Mouse (Mus musculus) left cerebral cortex, adult 11 months (tissue): ENCODE measurements at regions not wholly inside any gene's neighbourhood (a gene's known extent, or its start where the extent isn't known, plus 50 kb on each side); places are given as distances from the start of the nearest gene placed in this dataset.

ENCODE experiments used
- DNase-seq: peaks from one replicate; pipeline ENCODE4 v3.0.0; 2022; ENCODE audit warnings: low spot score

DNA sequence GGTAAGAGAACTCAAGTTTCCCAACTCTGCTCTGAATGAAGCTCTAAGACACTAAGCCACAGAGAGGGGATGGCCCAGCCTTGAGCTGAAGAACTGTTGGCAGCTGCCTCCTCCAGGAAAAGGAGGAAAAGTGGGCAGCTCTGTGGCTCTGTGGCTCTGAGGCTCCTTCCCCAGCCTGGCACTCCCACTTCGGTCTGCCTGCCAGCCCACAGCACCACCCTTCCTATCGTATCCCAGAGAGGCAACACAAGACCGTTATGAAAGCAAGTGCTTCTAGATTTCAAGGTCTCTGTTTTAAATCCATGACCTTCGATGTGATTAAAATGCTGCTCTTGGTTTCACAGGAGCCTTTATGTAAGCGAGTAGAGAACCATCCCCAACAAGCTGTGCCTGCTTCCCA, 53.5 kb upstream of the Kcna5 start:
- no peak for DNase-seq

DNA sequence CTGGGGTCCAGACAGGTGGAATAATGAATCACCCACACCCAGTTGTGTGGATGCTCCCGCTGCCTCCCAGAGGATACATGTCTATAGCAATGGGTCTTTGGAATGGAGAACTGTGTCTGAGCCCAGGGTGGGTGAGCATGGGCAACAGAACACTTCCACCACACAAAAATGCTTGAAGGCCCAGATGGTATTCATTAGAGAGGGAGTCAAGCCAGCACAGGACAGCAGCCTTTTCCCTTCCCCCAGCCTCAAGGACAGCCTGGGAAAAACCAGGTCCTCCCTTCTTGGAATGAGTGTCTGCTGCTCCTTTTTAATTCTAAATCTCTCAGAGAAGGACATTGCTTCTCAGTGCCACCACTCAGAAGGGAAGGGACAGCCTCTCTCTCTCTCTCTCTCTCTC, 52.3 kb upstream of the Kcna5 start:
- DNase-seq, result no peak

DNA sequence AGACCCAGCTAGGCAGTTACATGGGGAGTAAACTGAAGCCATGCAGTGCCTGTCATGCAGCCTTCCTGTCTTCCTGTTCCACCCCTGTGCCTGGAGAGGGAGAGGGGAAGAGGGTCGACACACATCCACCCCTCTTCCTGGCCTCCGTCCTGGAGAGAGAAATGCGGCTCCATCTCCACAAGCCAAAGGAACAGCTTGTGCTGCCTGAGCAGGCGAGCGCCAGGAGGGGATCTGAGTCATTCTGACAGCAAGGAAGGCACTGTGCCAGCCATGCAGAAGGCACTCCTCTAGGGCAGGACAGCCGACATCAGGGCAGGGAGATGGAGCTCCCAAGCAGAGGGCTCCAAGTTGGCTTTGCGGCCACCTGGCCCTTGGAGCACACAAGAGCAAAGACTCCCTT, 50.6 kb upstream of the Kcna5 start:
- peak; percentile 84 for DNase-seq
